Mouse (Mus musculus): ENCODE data around the gene Ciita. TPM values are rescaled to one million over a fixed set of nuclear protein-coding genes. Genes with fewer than 3 reads are reported as not detected.

Gene Ciita
- total and polyA plus RNA-seq, 3 experiments: 39.1 to 69.6 (median 39.8) TPM

- H3K9ac ChIP-seq (ENCODE audit: insufficient read depth, low read depth): no peak overlapping the region
- TF ChIP-seq IRF4 (IDR thresholded peaks at IDR 0.05; ENCODE audit: low read depth, low read length) (no peak), CHD2 (IDR thresholded peaks at IDR 0.05; ENCODE audit: low read length) (no peak), NELFE (IDR thresholded peaks at IDR 0.05; ENCODE audit: low read depth, low read length) (no peak), ZMIZ1 (IDR thresholded peaks at IDR 0.05; ENCODE audit: low read depth, low read length) (no peak), PAX5 (IDR thresholded peaks at IDR 0.05; ENCODE audit: low read length) (no peak), MXI1 (IDR thresholded peaks at IDR 0.05; ENCODE audit: low read depth, low read length) (no peak), MYC (IDR thresholded peaks at IDR 0.05; ENCODE audit: low read depth, low read length) (no peak), ELF1 (IDR thresholded peaks at IDR 0.05; ENCODE audit: low read depth, low read length) (no peak), POLR2AphosphoS2 (IDR thresholded peaks at IDR 0.05; ENCODE audit: low read depth, low read length) (no peak), MEF2A (IDR thresholded peaks at IDR 0.05; ENCODE audit: borderline replicate concordance, low read depth, low read length) (no peak), ETS1 (conservative IDR thresholded peaks at IDR 0.05; ENCODE audit: low read depth, low read length) (no peak), NRF1 (IDR thresholded peaks at IDR 0.05; ENCODE audit: low read depth, low read length) (no peak), MAFK (IDR thresholded peaks at IDR 0.05; ENCODE audit: insufficient replicate concordance, low read length) (no peak), EP300 (IDR thresholded peaks at IDR 0.05; ENCODE audit: low read length) (no peak), ZKSCAN1 (IDR thresholded peaks at IDR 0.05; ENCODE audit: borderline replicate concordance, low read depth, low read length) (no peak), USF2 (conservative IDR thresholded peaks at IDR 0.05; ENCODE audit: low read depth, low read length) (no peak), TBP (conservative IDR thresholded peaks at IDR 0.05; ENCODE audit: low read depth, low read length) (no peak)
- H3K4me2 ChIP-seq (ENCODE audit: insufficient read depth, low read depth, poor library complexity, severe bottlenecking): no peak overlapping the region
- no peak overlapping the region for H3K27ac ChIP-seq (ENCODE audit: insufficient read depth, low read depth)
- no peaks in the 10 kb centered on the region for H3K79me2 ChIP-seq (replicated peaks; ENCODE audit: control insufficient read depth, extremely low read depth, insufficient read depth, poor library complexity, severe bottlenecking)
- H3K4me3 ChIP-seq (replicated peaks in 1 of 3; ENCODE audit: low read depth in 2 of 3, low read length in 2 of 3, poor library complexity in 1 of 3): no peak overlapping the region
- in situ Hi-C loops (cut with MboI; ENCODE audit: low pct_ligation_motif_present, low pct_unique_long_range_greater_than_20kb, low sequenced_read_pairs) (loop anchor here (25.0 kb wide), 1 partner anchor 438 kb away; no protein-coding TSS in a partner anchor), dilution Hi-C loops (cut with MboI; ENCODE audit: extremely low pct_ligation_motif_present, extremely low pct_unique_long_range_greater_than_20kb, low sequenced_read_pairs) (no loop called here)
- no peaks in the 10 kb centered on the region for H3K27me3 ChIP-seq (replicated peaks)
- peaks cover 53 to 97% of the 10 kb centered on the region in 2 experiments for H3K36me3 ChIP-seq (replicated peaks in 1 of 2; ENCODE audit: control insufficient read depth in 1 of 2, insufficient read depth in 1 of 2, low read length in 1 of 2)
- DNase-seq (ENCODE audit: extremely low read depth): no peak
- no peaks in the 10 kb centered on the region for H3K9me3 ChIP-seq (replicated peaks; ENCODE audit: low read length)
- H3K4me1 ChIP-seq (ENCODE audit: control insufficient read depth in 1 of 2, insufficient read depth in 2 of 2): peaks cover 0 to 26% of the 10 kb centered on the region in 2 experiments; a peak in 2 of 4 replicates
Observed at GRCm38 (mm10) chr16:10525610-10525980, 45.7 kb downstream of the Ciita start.

- TF ChIP-seq CTCF (conservative IDR thresholded peaks at IDR 0.05 in 1 of 2, IDR thresholded peaks at IDR 0.05 in 1 of 2; ENCODE audit: low read depth in 2 of 2, low read length in 2 of 2) (peak in 1 of 2 experiments; percentile 10; a peak in 1 of 4 replicates), RCOR1 (conservative IDR thresholded peaks at IDR 0.05; ENCODE audit: low read depth, low read length) (no peak)
- in situ Hi-C loops (cut with MboI; ENCODE audit: low pct_ligation_motif_present, low pct_unique_long_range_greater_than_20kb, low sequenced_read_pairs): loop anchor here (25.0 kb wide), 1 partner anchor 440 kb away; no protein-coding TSS in a partner anchor
- Histone ChIP-seq H3K79me2 (replicated peaks; ENCODE audit: control insufficient read depth, extremely low read depth, insufficient read depth, poor library complexity, severe bottlenecking) (no peaks in the 10 kb centered on the region), H3K9ac (ENCODE audit: insufficient read depth, low read depth) (no peak overlapping the region), H3K4me3 (replicated peaks in 1 of 3; ENCODE audit: low read depth in 2 of 3, low read length in 2 of 3, poor library complexity in 1 of 3) (no peak overlapping the region), H3K27me3 (replicated peaks) (no peaks in the 10 kb centered on the region), H3K4me1 (ENCODE audit: control insufficient read depth in 1 of 2, insufficient read depth in 2 of 2) (peaks cover 0 to 12% of the 10 kb centered on the region in 2 experiments; a peak in 2 of 4 replicates), H3K36me3 (replicated peaks in 1 of 2; ENCODE audit: control insufficient read depth in 1 of 2, insufficient read depth in 1 of 2, low read length in 1 of 2) (peaks cover 63 to 97% of the 10 kb centered on the region in 2 experiments), H3K9me3 (replicated peaks; ENCODE audit: low read length) (no peaks in the 10 kb centered on the region), H3K4me2 (ENCODE audit: insufficient read depth, low read depth, poor library complexity, severe bottlenecking) (no peak overlapping the region), H3K27ac (ENCODE audit: insufficient read depth, low read depth) (no peak overlapping the region)
- DNase-seq (ENCODE audit: extremely low read depth): no peak
- dilution Hi-C loops (cut with MboI; ENCODE audit: extremely low pct_ligation_motif_present, extremely low pct_unique_long_range_greater_than_20kb, low sequenced_read_pairs): no loop called here
Observed at GRCm38 (mm10) chr16:10527046-10527644, 47.3 kb downstream of the Ciita start.

All from CH12.LX (cell line).